Mouse (Mus musculus): Measurements from ENCODE around the gene Rpl3l.

Rpl3l gene

GRCm38 (mm10) chr17:24742307-24742706 is 14.7 kb downstream of the Rpl3l start:
- no peak for DNase-seq (ENCODE audit: low read depth, low spot score)

- no peak for DNase-seq (ENCODE audit: low read depth, low spot score)
Observed at GRCm38 (mm10) chr17:24743896-24744295, 16.3 kb downstream of the Rpl3l start.

- DNase-seq (ENCODE audit: low read depth, low spot score) = no peak
Observed at GRCm38 (mm10) chr17:24744381-24744780, 16.8 kb downstream of the Rpl3l start.

- no peak for DNase-seq (ENCODE audit: low read depth, low spot score)
Observed at GRCm38 (mm10) chr17:24745526-24746497, 18.2 kb downstream of the Rpl3l start.

- no peak for DNase-seq (ENCODE audit: low read depth, low spot score)
Observed at GRCm38 (mm10) chr17:24746986-24747385, 19.4 kb downstream of the Rpl3l start.

- DNase-seq (ENCODE audit: low read depth, low spot score) = no peak
Observed at GRCm38 (mm10) chr17:24751528-24751927, 23.9 kb downstream of the Rpl3l start.

- DNase-seq (ENCODE audit: low read depth, low spot score) = no peak
Observed at GRCm38 (mm10) chr17:24752415-24753394, 25.1 kb downstream of the Rpl3l start, which contains the start of gene Hs3st6. Gene Hs3st6 (plus strand): TSS chr17:24752988.

- DNase-seq (ENCODE audit: low read depth, low spot score) = no peak
Observed at GRCm38 (mm10) chr17:24757394-24757793, 29.8 kb downstream of the Rpl3l start.

GRCm38 (mm10) chr17:24761121-24761520 is 33.5 kb downstream of the Rpl3l start:
- no peak for DNase-seq (ENCODE audit: low read depth, low spot score)

- DNase-seq (ENCODE audit: low read depth, low spot score) = no peak
Observed at GRCm38 (mm10) chr17:24765016-24765905, 37.6 kb downstream of the Rpl3l start.

- no peak for DNase-seq (ENCODE audit: low read depth, low spot score)
Observed at GRCm38 (mm10) chr17:24766266-24766875, 38.8 kb downstream of the Rpl3l start.

GRCm38 (mm10) chr17:24769146-24769545 is 41.5 kb downstream of the Rpl3l start:
- no peak for DNase-seq (ENCODE audit: low read depth, low spot score)

- no peak for DNase-seq (ENCODE audit: low read depth, low spot score)
Observed at GRCm38 (mm10) chr17:24773241-24773640, 45.6 kb downstream of the Rpl3l start.

GRCm38 (mm10) chr17:24775173-24775572 is 47.6 kb downstream of the Rpl3l start:
- DNase-seq (ENCODE audit: low read depth, low spot score) = no peak

GRCm38 (mm10) chr17:24777073-24777472 is 49.5 kb downstream of the Rpl3l start:
- no peak for DNase-seq (ENCODE audit: low read depth, low spot score)

- DNase-seq (ENCODE audit: low read depth, low spot score) = no peak
Observed at GRCm38 (mm10) chr17:24780821-24781220, 53.2 kb downstream of the Rpl3l start.
